Comparison of ENCODE assay signal across 34 mouse cellular contexts in the genomic region with DNA sequence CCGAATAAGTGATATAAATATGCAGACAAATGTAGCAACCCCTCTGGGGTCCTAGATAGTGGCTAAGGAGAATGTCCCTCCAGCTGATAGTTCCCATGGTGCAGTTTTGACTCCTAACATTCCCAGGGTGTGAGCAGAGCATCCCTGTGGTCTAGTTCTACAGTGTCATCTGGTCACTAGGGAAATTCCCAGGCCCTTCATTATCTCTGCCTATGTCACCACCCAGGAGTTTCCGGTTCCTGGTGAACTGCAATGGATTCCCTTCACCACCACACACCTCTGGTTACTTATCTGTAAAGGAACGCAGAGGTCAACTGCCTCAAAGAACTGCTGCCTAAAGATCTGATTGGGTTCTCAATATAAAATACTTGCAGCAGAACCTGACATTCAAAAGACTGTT.
"Had no signal": no experiment of that assay in that cellular context is flagged by ENCODE, and none has a peak within 500 bp of the region (broad histone marks: within the 10 kb centered on the region; RNA-seq: fewer than 3 reads in every experiment).

No protein-coding gene starts in this region.

- DNase-seq: heart, postnatal 10 days; heart, postnatal 14 days; heart, postnatal 36 days; heart, postnatal 4 days; kidney, adult 11 months; kidney, adult 18-20 months; kidney, adult 2 months; kidney, adult 8-10 months; kidney, adult 9 months; kidney, postnatal 10 days; kidney, postnatal 14 days; kidney, postnatal 25 days; kidney, postnatal 36 days; kidney, postnatal 4 days; layer of hippocampus, adult 9-11 months; layer of hippocampus, postnatal 36 days had no signal

- ATAC-seq: hindbrain, embryonic 16.5 days; hindbrain, postnatal 0 days; inflammation-experienced regulatory T-cells, adult 6 months; intestine, embryonic 15.5 days; intestine, embryonic 16.5 days; intestine, postnatal 0 days had no signal

- H3K27ac ChIP-seq: heart, embryonic 10.5 days; heart, embryonic 13.5 days; heart, embryonic 15.5 days; hindbrain, embryonic 10.5 days; hindbrain, embryonic 12.5 days; hindbrain, embryonic 13.5 days; hindbrain, embryonic 14.5 days; hindbrain, embryonic 15.5 days; hindbrain, postnatal 0 days; intestine, embryonic 15.5 days; kidney, embryonic 15.5 days; kidney, postnatal 0 days; layer of hippocampus, adult 2 months had no signal

- H3K9ac ChIP-seq: heart, embryonic 13.5 days; heart, embryonic 15.5 days; hindbrain, embryonic 12.5 days; hindbrain, embryonic 13.5 days; hindbrain, embryonic 14.5 days; hindbrain, embryonic 15.5 days; intestine, embryonic 15.5 days; kidney, embryonic 15.5 days had no signal

- H3K4me3 ChIP-seq: heart, embryonic 10.5 days; heart, embryonic 13.5 days; heart, embryonic 15.5 days; hindbrain, embryonic 10.5 days; hindbrain, embryonic 12.5 days; hindbrain, embryonic 13.5 days; hindbrain, embryonic 15.5 days; intestine, embryonic 15.5 days; kidney, embryonic 15.5 days; layer of hippocampus, adult 2 months had no signal

- H3K9me3 ChIP-seq: heart, embryonic 10.5 days; heart, embryonic 13.5 days; heart, embryonic 15.5 days; hindbrain, embryonic 10.5 days; hindbrain, embryonic 12.5 days; hindbrain, embryonic 13.5 days; hindbrain, embryonic 15.5 days; intestine, embryonic 15.5 days; kidney, embryonic 15.5 days had no signal

- H3K36me3 ChIP-seq: heart, embryonic 10.5 days; heart, embryonic 13.5 days; heart, embryonic 15.5 days; hindbrain, embryonic 10.5 days; hindbrain, embryonic 12.5 days; hindbrain, embryonic 13.5 days; hindbrain, embryonic 15.5 days; intestine, embryonic 15.5 days; kidney, embryonic 15.5 days had no signal

- H3K27me3 ChIP-seq: heart, embryonic 13.5 days; heart, embryonic 15.5 days; hindbrain, embryonic 12.5 days; hindbrain, embryonic 13.5 days; hindbrain, embryonic 15.5 days; intestine, embryonic 15.5 days; kidney, embryonic 15.5 days had no signal

- H3K4me1 ChIP-seq: heart, embryonic 15.5 days had no signal

- H3K4me2 ChIP-seq: heart, embryonic 11.5 days; heart, embryonic 13.5 days; heart, embryonic 15.5 days; hindbrain, embryonic 12.5 days; hindbrain, embryonic 13.5 days; hindbrain, embryonic 14.5 days; hindbrain, embryonic 15.5 days; intestine, embryonic 15.5 days; kidney, embryonic 15.5 days had no signal
